ENCODE assay signal across 8 mouse cellular contexts in genomic region chr4:106127641-106128040, GRCm38 (mm10).
DNase-seq lines count a peak whose midpoint lies in the region; ATAC-seq and TF ChIP-seq lines count a peak whose summit lies in the region.

No protein-coding gene starts in this region.

- H3K4me3 ChIP-seq in midbrain, embryonic 14.5 days (replicated peaks; ENCODE audit: low read depth, low read length): no peak overlapping the region

- H3K4me1 ChIP-seq in midbrain, embryonic 14.5 days (ENCODE audit: control insufficient read depth, insufficient read depth, low read length): no peaks in the 10 kb centered on the region; the same call in 1 of the 2 replicates

- no peak overlapping the region for H3K27ac ChIP-seq in midbrain, embryonic 14.5 days (replicated peaks; ENCODE audit: low read depth, low read length)

- 54% methylated on average over 7 of the region's 7 CpGs for WGBS in midbrain, embryonic 14.5 days

- DNase-seq in adrenal gland, adult 2 months: peak; percentile 20
- DNase-seq in adrenal gland, postnatal 4 days (ENCODE audit: low spot score in 2 of 2): no peak
- DNase-seq in layer of hippocampus, adult 11-12 months (ENCODE audit: low spot score): peak; percentile 38
- no peak for DNase-seq in layer of hippocampus, adult 9-11 months
- DNase-seq in Patski (ENCODE audit: low read depth, low spot score): no peak
- DNase-seq in heart, postnatal 4 days: peak; percentile 41
- peak; percentile 65 for DNase-seq in midbrain, embryonic 14.5 days

- POLR2A ChIA-PET in Patski (lab: Charles Lee): no interaction called here

- in situ Hi-C loops in Patski (cut with MboI; ENCODE audit: low pct_unique_long_range_greater_than_20kb): no loop called here

- H3K4me2 ChIP-seq in midbrain, embryonic 14.5 days (ENCODE audit: low read length): no peak overlapping the region

- TF ChIP-seq CTCF in Patski (IDR thresholded peaks at IDR 0.05): peak; percentile 53

- no peak for ATAC-seq in Patski
- no peak for ATAC-seq in midbrain, embryonic 14.5 days (ENCODE audit: low FRiP score, low TSS enrichment)
- ATAC-seq in erythroid progenitor cell, adult 5-6 weeks (replicated peaks; ENCODE audit: low FRiP score, poor library complexity, severe bottlenecking): no peak

- CTCF ChIA-PET in Patski (lab: Charles Lee): no interaction called here

- no peaks in the 10 kb centered on the region for H3K9me3 ChIP-seq in midbrain, embryonic 14.5 days (ENCODE audit: control insufficient read depth, low read length)

- no peak overlapping the region for H3K9ac ChIP-seq in midbrain, embryonic 14.5 days (replicated peaks; ENCODE audit: low read length)

- no peaks in the 10 kb centered on the region for H3K27me3 ChIP-seq in Patski
- no peaks in the 10 kb centered on the region for H3K27me3 ChIP-seq in midbrain, embryonic 14.5 days (ENCODE audit: control insufficient read depth, insufficient read depth, low read length)

- H3K36me3 ChIP-seq in midbrain, embryonic 14.5 days (ENCODE audit: control insufficient read depth, insufficient read depth, low read length): no peaks in the 10 kb centered on the region

Comparison
In these comparisons a context has a peak if more than half of its experiments do, and no peak if none do; other contexts are left out.
1. DNase-seq: peak in adrenal gland, adult 2 months (single experiment), layer of hippocampus, adult 11-12 months (single experiment), heart, postnatal 4 days (single experiment) and midbrain, embryonic 14.5 days (single experiment); none in adrenal gland, postnatal 4 days (0 of 2), layer of hippocampus, adult 9-11 months (single experiment) and Patski (single experiment).